Mouse (Mus musculus): Measurements from ENCODE around the gene Arhgap25. TPM values are rescaled to one million over a fixed set of nuclear protein-coding genes. Genes with fewer than 3 reads are reported as not detected.
A peak's percentile ranks its signal among the peaks of the same experiment; 100 is the strongest.

Arhgap25 gene
- polyA plus RNA-seq, 1 experiment from 2014 or later: 2.0 TPM

GRCm38 (mm10) chr6:87565166-87565565 lies 32.1 kb upstream of the Arhgap25 start:
- Histone ChIP-seq H3K27me3 (ENCODE audit: control insufficient read depth, insufficient read depth, low read length) (no peaks in the 10 kb centered on the region), H3K9me3 (ENCODE audit: control insufficient read depth, low read length) (no peaks in the 10 kb centered on the region; the same call in 1 of the 2 replicates), H3K4me3 (ENCODE audit: low read depth, low read length) (no peak overlapping the region), H3K4me2 (ENCODE audit: low read depth, low read length, severe bottlenecking) (no peak overlapping the region), H3K36me3 (ENCODE audit: control insufficient read depth, insufficient read depth, low read length) (no peaks in the 10 kb centered on the region), H3K27ac (ENCODE audit: low read depth, low read length) (no peak overlapping the region), H3K4me1 (replicated peaks; ENCODE audit: control insufficient read depth, insufficient read depth, low read length) (no peaks in the 10 kb centered on the region), H3K9ac (ENCODE audit: low read length) (no peak overlapping the region)
- 79% methylated on average over 5 of the region's 5 CpGs for WGBS
- no peak for DNase-seq (ENCODE audit: low spot score)
- no peak for ATAC-seq (replicated peaks; ENCODE audit: low FRiP score)

GRCm38 (mm10) chr6:87564356-87564755 lies 31.3 kb upstream of the Arhgap25 start:
- 93% methylated on average over 4 of the region's 4 CpGs for WGBS
- Histone ChIP-seq H3K4me2 (ENCODE audit: low read depth, low read length, severe bottlenecking) (no peak overlapping the region), H3K36me3 (ENCODE audit: control insufficient read depth, insufficient read depth, low read length) (no peaks in the 10 kb centered on the region), H3K27ac (ENCODE audit: low read depth, low read length) (no peak overlapping the region), H3K9me3 (ENCODE audit: control insufficient read depth, low read length) (no peaks in the 10 kb centered on the region; the same call in 1 of the 2 replicates), H3K4me3 (ENCODE audit: low read depth, low read length) (no peak overlapping the region), H3K9ac (ENCODE audit: low read length) (no peak overlapping the region), H3K4me1 (replicated peaks; ENCODE audit: control insufficient read depth, insufficient read depth, low read length) (no peaks in the 10 kb centered on the region), H3K27me3 (ENCODE audit: control insufficient read depth, insufficient read depth, low read length) (no peaks in the 10 kb centered on the region)
- no peak for DNase-seq (ENCODE audit: low spot score)
- ATAC-seq (replicated peaks; ENCODE audit: low FRiP score): no peak

- 81% methylated on average over 3 of the region's 3 CpGs for WGBS
- H3K4me2 ChIP-seq (ENCODE audit: low read depth, low read length, severe bottlenecking): no peak overlapping the region
- ATAC-seq (replicated peaks; ENCODE audit: low FRiP score) (no peak), DNase-seq (ENCODE audit: low spot score) (no peak)
- H3K9ac ChIP-seq (ENCODE audit: low read length): no peak overlapping the region
- no peak overlapping the region for H3K4me3 ChIP-seq (ENCODE audit: low read depth, low read length)
- H3K27me3 ChIP-seq (ENCODE audit: control insufficient read depth, insufficient read depth, low read length): no peaks in the 10 kb centered on the region
- no peaks in the 10 kb centered on the region for H3K9me3 ChIP-seq (ENCODE audit: control insufficient read depth, low read length)
- H3K4me1 ChIP-seq (replicated peaks; ENCODE audit: control insufficient read depth, insufficient read depth, low read length): no peaks in the 10 kb centered on the region
- no peaks in the 10 kb centered on the region for H3K36me3 ChIP-seq (ENCODE audit: control insufficient read depth, insufficient read depth, low read length)
- H3K27ac ChIP-seq (ENCODE audit: low read depth, low read length): no peak overlapping the region
These were observed 20.7 kb upstream of the Arhgap25 start for GRCm38 (mm10) chr6:87553724-87554123.

GRCm38 (mm10) chr6:87552054-87552807 lies 19.2 kb upstream of the Arhgap25 start:
- Histone ChIP-seq H3K9ac (ENCODE audit: low read length) (no peak overlapping the region), H3K4me1 (replicated peaks; ENCODE audit: control insufficient read depth, insufficient read depth, low read length) (no peaks in the 10 kb centered on the region), H3K27ac (ENCODE audit: low read depth, low read length) (no peak overlapping the region), H3K27me3 (ENCODE audit: control insufficient read depth, insufficient read depth, low read length) (no peaks in the 10 kb centered on the region), H3K4me3 (ENCODE audit: low read depth, low read length) (no peak overlapping the region), H3K36me3 (ENCODE audit: control insufficient read depth, insufficient read depth, low read length) (no peaks in the 10 kb centered on the region), H3K4me2 (ENCODE audit: low read depth, low read length, severe bottlenecking) (no peak overlapping the region), H3K9me3 (ENCODE audit: control insufficient read depth, low read length) (no peaks in the 10 kb centered on the region)
- no peak for ATAC-seq (replicated peaks; ENCODE audit: low FRiP score)
- no peak for DNase-seq (ENCODE audit: low spot score)
- 69% methylated on average over 7 of the region's 7 CpGs for WGBS

- Histone ChIP-seq H3K9ac (ENCODE audit: low read length) (no peak overlapping the region), H3K4me2 (ENCODE audit: low read depth, low read length, severe bottlenecking) (no peak overlapping the region), H3K4me3 (ENCODE audit: low read depth, low read length) (no peak overlapping the region), H3K27ac (ENCODE audit: low read depth, low read length) (no peak overlapping the region), H3K9me3 (ENCODE audit: control insufficient read depth, low read length) (peaks cover 5% of the 10 kb centered on the region; the same call in 1 of the 2 replicates), H3K4me1 (replicated peaks; ENCODE audit: control insufficient read depth, insufficient read depth, low read length) (no peaks in the 10 kb centered on the region), H3K27me3 (ENCODE audit: control insufficient read depth, insufficient read depth, low read length) (no peaks in the 10 kb centered on the region), H3K36me3 (ENCODE audit: control insufficient read depth, insufficient read depth, low read length) (no peaks in the 10 kb centered on the region)
- DNase-seq (ENCODE audit: low spot score) (no peak), ATAC-seq (replicated peaks; ENCODE audit: low FRiP score) (no peak)
- 88% methylated on average over 6 of the region's 7 CpGs for WGBS
These were observed 14.8 kb upstream of the Arhgap25 start for GRCm38 (mm10) chr6:87547836-87548235.

- H3K4me2 ChIP-seq (ENCODE audit: low read depth, low read length, severe bottlenecking): no peak overlapping the region
- peaks cover 5% of the 10 kb centered on the region; the same call in 1 of the 2 replicates for H3K9me3 ChIP-seq (ENCODE audit: control insufficient read depth, low read length)
- H3K27ac ChIP-seq (ENCODE audit: low read depth, low read length): no peak overlapping the region
- 87% methylated on average over 4 of the region's 4 CpGs for WGBS
- no peaks in the 10 kb centered on the region for H3K4me1 ChIP-seq (replicated peaks; ENCODE audit: control insufficient read depth, insufficient read depth, low read length)
- DNase-seq (ENCODE audit: low spot score): no peak
- no peak for ATAC-seq (replicated peaks; ENCODE audit: low FRiP score)
- H3K27me3 ChIP-seq (ENCODE audit: control insufficient read depth, insufficient read depth, low read length): no peaks in the 10 kb centered on the region
- no peak overlapping the region for H3K4me3 ChIP-seq (ENCODE audit: low read depth, low read length)
- H3K36me3 ChIP-seq (ENCODE audit: control insufficient read depth, insufficient read depth, low read length): no peaks in the 10 kb centered on the region
- H3K9ac ChIP-seq (ENCODE audit: low read length): no peak overlapping the region
These were observed 14.4 kb upstream of the Arhgap25 start for GRCm38 (mm10) chr6:87547431-87547830.

GRCm38 (mm10) chr6:87545331-87546217 lies 12.5 kb upstream of the Arhgap25 start:
- 15% methylated on average over 1 of the region's 1 CpGs for WGBS
- Histone ChIP-seq H3K9me3 (ENCODE audit: control insufficient read depth, low read length) (peaks cover 5% of the 10 kb centered on the region; the same call in 1 of the 2 replicates), H3K27ac (ENCODE audit: low read depth, low read length) (peak overlapping the region; percentile 68), H3K4me1 (replicated peaks; ENCODE audit: control insufficient read depth, insufficient read depth, low read length) (no peaks in the 10 kb centered on the region), H3K9ac (ENCODE audit: low read length) (no peak overlapping the region), H3K4me2 (ENCODE audit: low read depth, low read length, severe bottlenecking) (no peak overlapping the region), H3K27me3 (ENCODE audit: control insufficient read depth, insufficient read depth, low read length) (no peaks in the 10 kb centered on the region), H3K4me3 (ENCODE audit: low read depth, low read length) (no peak overlapping the region), H3K36me3 (ENCODE audit: control insufficient read depth, insufficient read depth, low read length) (no peaks in the 10 kb centered on the region)
- ATAC-seq (replicated peaks; ENCODE audit: low FRiP score) (peak; percentile 91), DNase-seq (ENCODE audit: low spot score) (peak; percentile 84)

GRCm38 (mm10) chr6:87542027-87542426 lies 9.0 kb upstream of the Arhgap25 start:
- 79% methylated on average over 9 of the region's 9 CpGs for WGBS
- Histone ChIP-seq H3K4me3 (ENCODE audit: low read depth, low read length) (no peak overlapping the region), H3K27ac (ENCODE audit: low read depth, low read length) (no peak overlapping the region), H3K4me2 (ENCODE audit: low read depth, low read length, severe bottlenecking) (no peak overlapping the region), H3K27me3 (ENCODE audit: control insufficient read depth, insufficient read depth, low read length) (no peaks in the 10 kb centered on the region), H3K4me1 (replicated peaks; ENCODE audit: control insufficient read depth, insufficient read depth, low read length) (no peaks in the 10 kb centered on the region), H3K9me3 (ENCODE audit: control insufficient read depth, low read length) (peaks cover 5% of the 10 kb centered on the region; the same call in 1 of the 2 replicates), H3K9ac (ENCODE audit: low read length) (no peak overlapping the region), H3K36me3 (ENCODE audit: control insufficient read depth, insufficient read depth, low read length) (no peaks in the 10 kb centered on the region)
- no peak for DNase-seq (ENCODE audit: low spot score)
- no peak for ATAC-seq (replicated peaks; ENCODE audit: low FRiP score)

Measured in forebrain, embryonic 11.5 days (tissue).